Mouse (Mus musculus) heart, embryonic 14.5 days (tissue): ENCODE results near the gene Mrm2. TPM values are rescaled to one million over a fixed set of nuclear protein-coding genes. Genes with fewer than 3 reads are reported as not detected.
A peak's percentile ranks its signal among the peaks of the same experiment; 100 is the strongest.

Source experiments
- ATAC-seq: fragments of 200-750 bp; cut with Nextera tagmentation; 2 replicates; pipeline ENCODE4 v1.8.0; 2017; ENCODE audit warnings: low read depth, moderate TSS enrichment; ENCODE audit not compliant: insufficient number of reproducible peaks, insufficient read depth, low FRiP score
- H3K27ac ChIP-seq, 2 experiments: fragments of 200-500 bp in 1 of 2; fragments of 300-500 bp in 1 of 2; sonication (generic) in 1 of 2; replicated peaks in 1 of 2; 2 replicates each; pipeline ENCODE4 v1.5.1; 2012 to 2014; ENCODE audit warnings: low read depth in 2 of 2, low read length in 2 of 2, control low read depth in 1 of 2, mild to moderate bottlenecking in 1 of 2, mixed read lengths in 1 of 2; ENCODE audit not compliant: control insufficient read depth in 1 of 2, insufficient read depth in 1 of 2
- H3K27me3 ChIP-seq: fragments of 300-500 bp; sonication (generic); 2 replicates; pipeline ENCODE4 v1.6.1; 2014; ENCODE audit warnings: mild to moderate bottlenecking, low read length, control low read depth; ENCODE audit not compliant: control insufficient read depth, insufficient read depth
- H3K36me3 ChIP-seq: fragments of 300-500 bp; sonication (generic); 2 replicates; pipeline ENCODE4 v1.6.1; 2014; ENCODE audit warnings: mild to moderate bottlenecking, control low read depth, low read length, mixed read lengths; ENCODE audit not compliant: control insufficient read depth, insufficient read depth
- H3K4me1 ChIP-seq, 2 experiments: fragments of 200-500 bp in 1 of 2; fragments of 300-500 bp in 1 of 2; sonication (generic) in 1 of 2; 2 replicates each; pipeline ENCODE4 v1.6.1; 2012 to 2014; ENCODE audit warnings: low read length in 2 of 2, control low read depth in 1 of 2, mixed read lengths in 1 of 2; ENCODE audit not compliant: control insufficient read depth in 2 of 2, insufficient read depth in 2 of 2
- H3K4me2 ChIP-seq: fragments of 300-500 bp; sonication (generic); 2 replicates; pipeline ENCODE4 v1.6.1; 2014; ENCODE audit warnings: mild to moderate bottlenecking, low read length
- H3K4me3 ChIP-seq, 2 experiments: fragments of 200-500 bp in 1 of 2; fragments of 300-500 bp in 1 of 2; sonication (generic) in 1 of 2; 2 replicates each; pipeline ENCODE4 v1.5.1; 2012 to 2014; ENCODE audit warnings: low read length in 2 of 2, mild to moderate bottlenecking in 2 of 2, control low read depth in 1 of 2, low read depth in 1 of 2, moderate library complexity in 1 of 2; ENCODE audit not compliant: control insufficient read depth in 1 of 2, insufficient read depth in 1 of 2
- H3K9ac ChIP-seq: fragments of 300-500 bp; sonication (generic); 2 replicates; pipeline ENCODE4 v1.6.1; 2014; ENCODE audit warnings: mild to moderate bottlenecking, low read length
- H3K9me3 ChIP-seq: fragments of 300-500 bp; sonication (generic); 2 replicates; pipeline ENCODE4 v1.6.1; 2016; ENCODE audit warnings: low read length, control low read depth; ENCODE audit not compliant: control insufficient read depth
- WGBS: fragments of 180-500 bp; shearing (Covaris S2); extraction: QIAGEN DNeasy Blood & Tissue Kit; methylation state at CpG from one replicate; pipeline ENCODE4 v1.1.7; 2014; 5-methylcytosine and 5-hydroxymethylcytosine counted together
- polyA plus RNA-seq: library from polyadenylated mRNA; unstranded; fragments of >200 nt; fragmentation: Nextera tagmentation; extraction: Ambion mirVana; gene quantifications from 2 replicates; pipeline ENCODE4 v1.2.1, GENCODE M21; 2014

Mrm2 gene
- polyA plus RNA-seq: 14.7 and 16.0 TPM in 2 replicates

DNA sequence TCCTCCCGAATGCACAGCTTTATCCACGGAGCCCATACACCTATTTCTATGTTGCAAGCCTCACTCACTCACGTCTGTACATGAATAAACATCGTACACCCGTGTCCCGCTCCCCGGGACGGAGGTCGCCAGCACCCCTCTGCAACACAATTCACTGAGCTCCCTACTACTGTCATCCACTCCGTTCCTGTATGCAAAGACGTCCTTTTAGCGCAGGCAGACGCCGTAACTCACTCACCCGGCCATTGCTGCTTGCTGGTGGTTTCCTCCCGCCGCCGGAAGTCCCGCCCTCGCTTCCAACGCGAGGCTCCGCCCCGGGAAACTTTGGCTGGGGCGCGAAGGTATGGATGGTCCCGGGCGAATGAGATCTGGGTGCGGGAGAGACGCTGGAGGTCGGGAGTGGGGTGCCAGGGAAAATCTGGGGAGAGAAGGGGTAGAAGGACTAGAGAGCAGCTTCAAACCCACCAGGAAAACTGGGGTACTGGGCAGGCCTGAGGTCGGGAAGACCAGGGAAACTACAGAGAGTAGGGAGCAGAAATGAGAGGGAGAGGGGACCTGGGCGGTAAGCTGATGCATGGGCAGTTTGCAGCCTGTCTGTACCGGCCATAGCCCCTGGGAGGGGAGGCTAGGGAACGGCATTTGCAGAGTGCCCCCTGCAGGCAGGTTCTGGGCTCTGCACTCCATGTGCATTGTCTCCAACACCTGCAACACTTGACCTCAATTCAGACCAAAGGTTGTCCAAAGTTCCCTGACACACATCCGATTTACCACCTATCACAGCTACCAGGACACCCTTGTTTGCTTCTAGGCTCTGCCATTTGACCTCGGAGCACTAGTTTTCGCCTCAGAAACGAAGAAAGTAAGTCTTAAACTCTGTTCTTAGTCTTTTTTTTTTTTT, at the start of gene Mrm2:
TSS of gene Mrm2 (minus strand) at position 284 of the 898 bp plus-strand sequence.
- 1% methylated on average over 39 of the region's 39 CpGs for WGBS

DNA sequence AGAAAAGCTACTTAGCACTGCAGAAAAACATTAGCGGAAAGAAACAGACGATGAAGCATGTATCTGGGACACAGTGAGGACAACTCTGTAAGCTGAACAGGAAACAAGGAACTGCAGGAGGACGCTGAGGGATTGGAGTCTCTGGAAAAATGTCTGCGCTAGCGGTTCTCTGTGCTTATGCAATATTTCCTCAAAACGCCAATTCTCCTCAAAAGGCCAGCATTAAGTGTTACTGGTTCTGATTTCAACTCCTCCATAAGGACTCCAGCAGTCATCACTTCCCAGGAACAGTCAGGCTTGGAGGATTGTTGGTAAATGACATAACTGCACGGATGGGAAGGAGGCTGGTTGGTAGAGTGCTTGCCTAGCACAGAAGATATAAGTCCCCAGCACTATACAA, 49.5 kb upstream of the Mrm2 start:
- no peaks in the 10 kb centered on the region for H3K36me3 ChIP-seq
- H3K9ac ChIP-seq: no peak overlapping the region
- H3K27ac ChIP-seq: no peak overlapping the region
- ATAC-seq: no peak
- H3K4me2 ChIP-seq: no peak overlapping the region
- peaks cover 4 to 19% of the 10 kb centered on the region in 2 experiments; a peak in 3 of 4 replicates for H3K4me1 ChIP-seq
- 75% methylated on average over 7 of the region's 7 CpGs for WGBS
- no peak overlapping the region for H3K4me3 ChIP-seq
- no peaks in the 10 kb centered on the region for H3K9me3 ChIP-seq
- no peaks in the 10 kb centered on the region for H3K27me3 ChIP-seq

More for the DNA sequence above, at the start of gene Mrm2:
- no peaks in the 10 kb centered on the region for H3K9me3 ChIP-seq
- peak within 1 kb of the TSS; percentile 80 to 82 for H3K4me3 ChIP-seq
- peaks cover 30% of the 10 kb centered on the region for H3K36me3 ChIP-seq
- H3K27me3 ChIP-seq: no peaks in the 10 kb centered on the region
- ATAC-seq: peak; percentile 62
- H3K4me1 ChIP-seq: peaks cover 8 to 10% of the 10 kb centered on the region in 2 experiments
- peak within 1 kb of the TSS; percentile 85 to 86 for H3K27ac ChIP-seq
- H3K9ac ChIP-seq: peak within 1 kb of the TSS; percentile 90
- peak within 1 kb of the TSS; percentile 97 for H3K4me2 ChIP-seq

DNA sequence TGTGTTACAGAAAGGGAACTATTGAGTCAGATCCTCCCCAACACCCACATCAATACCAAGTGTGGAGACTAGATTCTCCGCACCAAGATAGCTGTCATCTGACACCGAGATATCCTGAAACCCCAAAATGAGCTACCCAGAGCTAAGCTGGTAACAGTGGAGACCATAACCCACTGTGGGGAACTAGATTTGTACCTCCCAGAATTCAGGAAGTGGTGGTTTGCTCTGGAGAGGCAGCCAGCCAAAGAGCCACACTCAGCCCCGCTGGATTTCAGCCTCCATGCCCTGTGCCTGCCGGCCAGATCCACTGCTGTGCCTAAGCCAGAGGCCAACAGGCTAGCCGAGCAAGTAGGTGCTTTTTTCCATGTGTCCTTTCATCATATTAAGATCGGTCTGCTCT, 47.6 kb upstream of the Mrm2 start:
- no peak for ATAC-seq
- no peak overlapping the region for H3K4me2 ChIP-seq

DNA sequence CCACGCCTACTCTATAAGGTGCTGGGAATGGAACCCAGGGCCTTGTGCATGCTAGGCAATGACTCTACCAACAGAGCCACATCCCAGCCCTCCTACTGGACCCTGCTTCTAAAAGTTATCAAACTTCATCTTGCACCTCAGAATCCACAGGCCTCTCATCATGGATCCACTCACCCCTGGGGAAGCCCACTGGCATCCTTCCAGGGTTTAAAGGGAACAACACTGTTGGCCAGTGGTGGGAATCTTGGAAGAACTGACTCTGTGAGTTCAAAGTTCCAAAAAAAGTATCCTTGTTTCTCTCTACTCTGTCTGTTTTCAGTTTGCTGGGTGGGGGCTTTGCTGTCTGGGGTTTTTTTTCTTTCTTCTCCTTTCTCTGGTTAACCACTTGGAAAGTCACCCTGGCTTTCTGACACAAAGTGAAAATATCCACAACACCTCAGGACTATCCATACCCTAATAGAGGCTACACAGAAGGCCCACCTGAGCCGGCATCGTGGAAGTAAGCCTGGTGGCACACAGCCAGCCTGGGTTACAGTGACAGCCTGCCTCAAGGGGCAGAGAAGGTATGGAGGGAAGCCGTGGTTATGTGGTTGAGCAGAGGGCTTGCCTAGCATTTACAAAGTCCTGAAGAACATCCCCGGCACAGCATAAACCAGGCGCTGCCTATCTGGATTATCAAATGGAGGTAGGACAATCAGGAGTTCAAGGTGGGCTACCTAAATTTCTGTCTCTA, 46.6 kb upstream of the Mrm2 start:
- H3K27me3 ChIP-seq: no peaks in the 10 kb centered on the region
- H3K27ac ChIP-seq: no peak overlapping the region
- H3K9ac ChIP-seq: no peak overlapping the region
- WGBS: 85% methylated on average over 6 of the region's 6 CpGs
- H3K4me1 ChIP-seq: peaks cover 2 to 11% of the 10 kb centered on the region in 2 experiments; a peak in 2 of 4 replicates
- H3K4me2 ChIP-seq: no peak overlapping the region
- ATAC-seq: no peak
- no peaks in the 10 kb centered on the region for H3K9me3 ChIP-seq
- H3K36me3 ChIP-seq: no peaks in the 10 kb centered on the region
- H3K4me3 ChIP-seq: no peak overlapping the region

More for the DNA sequence above, 47.6 kb upstream of the Mrm2 start:
- H3K36me3 ChIP-seq: no peaks in the 10 kb centered on the region
- no peaks in the 10 kb centered on the region for H3K27me3 ChIP-seq
- H3K9ac ChIP-seq: no peak overlapping the region
- peaks cover 5 to 19% of the 10 kb centered on the region in 2 experiments; a peak in 3 of 4 replicates for H3K4me1 ChIP-seq
- 68% methylated on average over 6 of the region's 6 CpGs for WGBS
- 0 out of 4 replicates have a peak overlapping the region, but pooled peaks of 1 of the 2 experiments have one; percentile 6 for H3K27ac ChIP-seq
- no peaks in the 10 kb centered on the region for H3K9me3 ChIP-seq
- H3K4me3 ChIP-seq: no peak overlapping the region

DNA sequence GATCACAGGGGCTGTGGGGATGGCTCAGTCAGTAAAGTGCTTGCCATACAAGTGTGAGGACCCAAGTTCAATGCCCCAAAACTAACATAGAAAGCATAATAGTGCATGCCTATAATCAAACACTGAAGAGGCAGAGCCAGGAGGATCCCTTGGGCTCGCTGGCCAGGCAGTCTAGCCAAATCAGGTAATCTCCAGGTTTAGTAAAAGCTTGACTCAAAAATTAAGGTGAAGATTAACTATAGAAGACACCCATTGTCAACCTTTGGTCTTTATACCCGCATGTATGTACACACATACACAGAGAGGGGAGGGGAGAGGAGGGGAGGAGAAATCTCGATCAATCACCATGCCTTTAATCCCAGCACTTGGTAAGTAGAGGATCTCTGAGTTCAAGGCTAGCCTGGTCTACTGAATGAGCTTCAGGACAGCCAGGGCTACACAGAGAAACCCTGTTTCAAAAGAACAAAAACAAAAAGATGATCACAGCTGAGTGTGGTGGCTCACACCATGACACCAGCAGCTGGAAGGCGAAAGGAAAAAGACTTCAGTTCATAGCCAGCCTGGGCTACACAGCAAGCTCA, 43.6 kb upstream of the Mrm2 start:
- no peaks in the 10 kb centered on the region for H3K36me3 ChIP-seq
- WGBS: 90% methylated on average over 4 of the region's 4 CpGs
- ATAC-seq: no peak
- no peak overlapping the region for H3K9ac ChIP-seq
- no peaks in the 10 kb centered on the region for H3K9me3 ChIP-seq
- H3K4me3 ChIP-seq: no peak overlapping the region
- H3K27me3 ChIP-seq: no peaks in the 10 kb centered on the region
- no peak overlapping the region for H3K4me2 ChIP-seq
- H3K4me1 ChIP-seq: peaks cover 9 to 15% of the 10 kb centered on the region in 2 experiments; a peak in 1 of 4 replicates
- H3K27ac ChIP-seq: no peak overlapping the region

DNA sequence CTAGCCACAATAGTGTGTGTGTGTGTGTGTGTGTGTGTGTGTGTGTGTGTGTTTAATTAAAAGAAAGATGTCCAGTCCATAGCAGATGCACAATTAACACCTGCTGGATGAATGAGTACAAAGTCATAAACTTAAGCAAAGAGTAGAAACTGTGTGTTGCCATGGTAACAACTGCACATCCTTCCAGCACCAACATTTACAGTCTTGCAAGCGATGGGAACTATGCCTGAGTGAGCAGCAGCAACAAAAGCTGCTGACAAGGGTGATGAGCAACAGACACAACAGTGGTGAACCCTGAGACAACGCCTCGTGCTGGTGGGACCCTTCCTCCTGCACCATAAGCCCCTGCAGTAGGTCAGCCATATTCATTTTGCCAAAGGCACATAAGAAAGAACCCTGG, 42.5 kb upstream of the Mrm2 start:
- no peak for ATAC-seq
- H3K9me3 ChIP-seq: no peaks in the 10 kb centered on the region
- H3K4me1 ChIP-seq: peaks cover 11 to 19% of the 10 kb centered on the region in 2 experiments; a peak in 2 of 4 replicates
- H3K9ac ChIP-seq: no peak overlapping the region
- H3K36me3 ChIP-seq: no peaks in the 10 kb centered on the region
- 33% methylated on average over 3 of the region's 3 CpGs for WGBS
- no peak overlapping the region for H3K4me3 ChIP-seq
- no peak overlapping the region for H3K27ac ChIP-seq
- H3K27me3 ChIP-seq: no peaks in the 10 kb centered on the region
- H3K4me2 ChIP-seq: no peak overlapping the region

DNA sequence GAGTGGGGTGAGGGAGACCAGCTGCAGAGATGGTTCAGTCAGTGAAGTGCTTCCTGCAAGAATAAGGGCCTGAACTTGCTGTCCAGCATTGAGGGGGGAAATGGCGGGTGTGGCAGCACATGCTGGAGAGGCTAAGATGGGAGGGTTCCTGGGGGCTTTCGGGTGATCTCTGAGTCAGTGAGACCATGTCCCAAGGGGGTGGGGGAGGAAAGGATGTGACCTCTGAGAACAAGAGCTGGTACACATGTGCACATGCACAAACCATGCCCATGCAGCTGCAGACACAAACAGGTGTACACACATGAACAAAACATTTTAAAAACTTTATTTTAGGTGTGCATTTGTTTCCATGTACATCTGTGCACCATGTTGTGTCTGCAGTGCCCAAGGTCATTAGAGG, 42.0 kb upstream of the Mrm2 start:
- Histone ChIP-seq H3K4me2 (no peak overlapping the region), H3K4me3 (no peak overlapping the region), H3K27me3 (no peaks in the 10 kb centered on the region), H3K36me3 (no peaks in the 10 kb centered on the region), H3K27ac (no peak overlapping the region), H3K9me3 (no peaks in the 10 kb centered on the region), H3K9ac (no peak overlapping the region), H3K4me1 (peaks cover 11 to 19% of the 10 kb centered on the region in 2 experiments; a peak in 2 of 4 replicates)
- no peak for ATAC-seq
- WGBS: 70% methylated on average over 2 of the region's 2 CpGs
